Mouse (Mus musculus): ENCODE results near the gene Tacc2. TPM values are rescaled to one million over a fixed set of nuclear protein-coding genes. Genes with fewer than 3 reads are reported as not detected.

The Tacc2 gene
- total and polyA plus RNA-seq, 2 experiments, result 10.0 to 14.3 TPM

DNA sequence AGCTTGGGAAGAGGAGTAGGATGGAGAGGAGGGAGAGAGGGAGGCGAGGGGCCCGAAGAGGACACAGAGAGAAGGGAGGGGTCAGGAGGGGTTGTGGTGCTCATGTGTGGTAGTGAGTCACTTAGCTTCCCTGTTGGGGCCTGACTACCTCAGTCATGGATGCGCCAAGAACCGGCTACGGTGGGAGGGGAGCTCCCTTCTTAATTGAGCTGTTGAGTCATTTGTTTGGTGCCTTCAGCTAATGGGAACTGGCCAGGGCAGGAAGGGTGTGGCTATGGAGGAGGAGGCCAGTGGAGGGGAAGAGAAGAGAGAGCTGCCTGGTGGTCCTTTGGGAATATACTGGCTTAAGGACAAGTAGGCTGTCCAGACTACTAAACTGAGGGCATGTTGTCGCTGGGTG is 94.1 kb downstream of the Tacc2 start:
- H3K4me3 ChIP-seq (ENCODE audit: insufficient read depth, low read depth, low read length), result no peak overlapping the region
- peaks cover 17% of the 10 kb centered on the region for H3K4me1 ChIP-seq (ENCODE audit: control insufficient read depth, insufficient read depth, low read length)
- H3K27ac ChIP-seq (replicated peaks; ENCODE audit: insufficient read depth, low read depth, low read length), result no peak overlapping the region
- H3K9ac ChIP-seq (ENCODE audit: low read depth, low read length), result no peak overlapping the region
- peaks cover 4% of the 10 kb centered on the region; the same call in 1 of the 2 replicates for H3K36me3 ChIP-seq (ENCODE audit: control insufficient read depth, insufficient read depth, low read length)
- TF ChIP-seq POLR2A (IDR thresholded peaks at IDR 0.05; ENCODE audit: extremely low read depth, insufficient read depth, low read length), result no peak
- no peak for TF ChIP-seq CTCF (IDR thresholded peaks at IDR 0.05; ENCODE audit: low read depth, low read length)
- 87% methylated on average over 6 of the region's 6 CpGs for WGBS
- H3K27me3 ChIP-seq (ENCODE audit: control insufficient read depth, insufficient read depth, low read length), result no peaks in the 10 kb centered on the region
- H3K79me2 ChIP-seq (ENCODE audit: control insufficient read depth, insufficient read depth, low read length), result peaks cover 5% of the 10 kb centered on the region; the same call in 1 of the 2 replicates
- no peak for DNase-seq (ENCODE audit: extremely low read depth, low read depth, low spot score)

DNA sequence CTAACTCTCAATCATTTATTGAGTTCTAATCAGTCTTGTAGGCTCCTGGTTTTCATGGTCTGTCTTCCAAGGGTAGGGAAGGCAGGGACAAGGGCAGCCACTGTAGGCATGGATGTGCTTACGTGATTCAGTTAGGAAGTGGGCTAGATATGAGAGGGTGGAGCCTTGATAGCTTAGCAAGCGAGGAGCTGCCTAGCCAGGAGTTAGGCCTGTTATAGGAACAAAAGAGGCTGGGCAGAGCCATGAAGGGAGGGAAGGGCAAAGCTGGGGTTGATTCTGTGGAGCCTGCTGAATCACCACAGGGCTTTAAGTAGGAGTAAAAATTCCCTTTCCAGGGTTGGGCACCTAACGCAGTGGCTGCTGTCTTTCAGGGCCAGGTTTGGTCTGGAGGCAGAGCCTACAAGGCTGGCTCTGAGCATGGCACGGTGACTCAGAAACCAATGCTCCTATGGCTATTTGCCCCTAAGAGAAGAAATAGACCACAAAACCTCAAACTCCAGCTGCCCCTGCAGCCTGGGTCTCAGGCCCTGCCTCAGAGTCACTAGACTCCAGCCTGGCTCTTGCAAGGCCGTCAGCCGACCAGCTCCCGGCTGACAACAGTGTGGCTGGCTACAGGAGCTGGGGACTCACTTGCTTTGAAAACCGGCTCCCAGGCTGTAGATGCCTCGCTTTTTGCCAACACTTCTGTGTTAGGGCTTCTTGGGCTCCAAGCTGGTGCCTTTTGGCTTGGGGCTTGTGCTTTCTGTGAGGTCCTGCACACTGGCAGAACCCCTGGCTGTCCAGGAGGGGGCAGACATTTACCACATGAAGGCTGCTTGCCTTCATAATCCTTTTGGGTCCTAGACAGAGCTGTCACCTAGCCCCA is 96.2 kb downstream of the Tacc2 start:
- Histone ChIP-seq H3K79me2 (ENCODE audit: control insufficient read depth, insufficient read depth, low read length) (peaks cover 5% of the 10 kb centered on the region; the same call in 1 of the 2 replicates), H3K4me1 (ENCODE audit: control insufficient read depth, insufficient read depth, low read length) (peaks cover 17% of the 10 kb centered on the region), H3K36me3 (ENCODE audit: control insufficient read depth, insufficient read depth, low read length) (peaks cover 4% of the 10 kb centered on the region; the same call in 1 of the 2 replicates), H3K27ac (replicated peaks; ENCODE audit: insufficient read depth, low read depth, low read length) (no peak overlapping the region), H3K4me3 (ENCODE audit: insufficient read depth, low read depth, low read length) (no peak overlapping the region), H3K9ac (ENCODE audit: low read depth, low read length) (no peak overlapping the region), H3K27me3 (ENCODE audit: control insufficient read depth, insufficient read depth, low read length) (no peaks in the 10 kb centered on the region)
- WGBS, result 81% methylated on average over 9 of the region's 9 CpGs
- TF ChIP-seq POLR2A (IDR thresholded peaks at IDR 0.05; ENCODE audit: extremely low read depth, insufficient read depth, low read length), result no peak
- TF ChIP-seq CTCF (IDR thresholded peaks at IDR 0.05; ENCODE audit: low read depth, low read length), result peak; percentile 86
- no peak for DNase-seq (ENCODE audit: extremely low read depth, low read depth, low spot score)

DNA sequence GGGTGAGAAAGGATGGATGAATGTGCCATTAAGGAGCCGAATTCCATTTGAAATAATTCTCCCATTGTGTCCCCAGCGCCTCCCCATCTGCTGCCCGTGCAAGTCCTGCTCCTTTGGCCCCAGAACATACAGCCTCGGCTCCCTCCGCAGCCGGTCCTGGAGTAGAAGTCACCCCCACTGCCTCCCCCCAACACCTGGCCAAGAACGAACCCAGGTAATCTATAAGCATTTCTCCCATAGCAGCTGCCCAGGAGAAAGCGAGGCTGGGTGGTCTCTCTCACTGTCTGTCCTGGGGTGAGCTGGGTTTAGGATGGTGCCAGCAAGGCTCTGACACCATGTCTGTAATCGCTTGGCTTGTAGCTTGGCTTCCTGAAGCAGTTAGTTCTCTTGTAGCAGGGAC is 97.3 kb downstream of the Tacc2 start:
- Histone ChIP-seq H3K27me3 (ENCODE audit: control insufficient read depth, insufficient read depth, low read length) (no peaks in the 10 kb centered on the region), H3K27ac (replicated peaks; ENCODE audit: insufficient read depth, low read depth, low read length) (no peak overlapping the region), H3K4me3 (ENCODE audit: insufficient read depth, low read depth, low read length) (no peak overlapping the region), H3K79me2 (ENCODE audit: control insufficient read depth, insufficient read depth, low read length) (peaks cover 5% of the 10 kb centered on the region; the same call in 1 of the 2 replicates), H3K4me1 (ENCODE audit: control insufficient read depth, insufficient read depth, low read length) (peaks cover 7% of the 10 kb centered on the region), H3K9ac (ENCODE audit: low read depth, low read length) (no peak overlapping the region), H3K36me3 (ENCODE audit: control insufficient read depth, insufficient read depth, low read length) (peaks cover 4% of the 10 kb centered on the region; the same call in 1 of the 2 replicates)
- WGBS, result 93% methylated on average over 9 of the region's 9 CpGs
- TF ChIP-seq CTCF (IDR thresholded peaks at IDR 0.05; ENCODE audit: low read depth, low read length) (no peak), POLR2A (IDR thresholded peaks at IDR 0.05; ENCODE audit: extremely low read depth, insufficient read depth, low read length) (no peak)
- DNase-seq (ENCODE audit: extremely low read depth, low read depth, low spot score), result no peak

DNA sequence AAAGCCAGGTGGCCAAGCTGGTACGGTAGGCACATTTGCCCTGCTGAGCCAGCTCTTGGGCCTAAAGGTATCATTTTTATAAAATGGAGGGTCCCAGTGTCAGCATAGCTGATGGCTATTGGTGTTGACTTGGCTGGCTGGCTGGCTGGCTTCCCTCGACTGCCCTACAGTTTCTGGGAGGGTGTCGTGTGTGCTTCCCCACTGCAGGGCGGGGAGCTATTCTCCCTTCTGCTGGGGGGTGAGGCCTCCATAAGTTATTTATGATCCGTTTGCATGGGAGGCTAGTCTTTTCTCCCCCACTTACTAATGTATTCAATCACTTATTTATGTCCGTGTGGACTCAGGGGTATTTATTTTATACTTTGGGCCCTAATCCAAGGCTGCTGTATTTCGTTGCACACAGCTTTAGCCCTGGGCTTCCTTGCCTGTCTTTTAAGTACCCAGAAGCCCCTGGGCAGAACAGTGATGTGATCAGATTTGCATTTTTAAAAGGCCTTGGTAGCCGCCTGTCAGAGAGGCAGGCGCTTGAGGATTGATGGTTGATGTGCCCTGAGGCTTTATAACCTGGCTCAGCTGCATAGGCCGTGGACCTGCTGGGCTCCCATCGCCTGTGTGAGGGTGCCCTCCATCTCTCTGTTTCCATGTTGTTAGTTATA is 99.8 kb downstream of the Tacc2 start:
- Histone ChIP-seq H3K4me1 (ENCODE audit: control insufficient read depth, insufficient read depth, low read length) (no peaks in the 10 kb centered on the region), H3K4me3 (ENCODE audit: insufficient read depth, low read depth, low read length) (no peak overlapping the region), H3K9ac (ENCODE audit: low read depth, low read length) (no peak overlapping the region), H3K36me3 (ENCODE audit: control insufficient read depth, insufficient read depth, low read length) (peaks cover 4% of the 10 kb centered on the region; the same call in 1 of the 2 replicates), H3K27me3 (ENCODE audit: control insufficient read depth, insufficient read depth, low read length) (no peaks in the 10 kb centered on the region), H3K79me2 (ENCODE audit: control insufficient read depth, insufficient read depth, low read length) (peaks cover 5% of the 10 kb centered on the region; the same call in 1 of the 2 replicates), H3K27ac (replicated peaks; ENCODE audit: insufficient read depth, low read depth, low read length) (no peak overlapping the region)
- TF ChIP-seq CTCF (IDR thresholded peaks at IDR 0.05; ENCODE audit: low read depth, low read length) (no peak), POLR2A (IDR thresholded peaks at IDR 0.05; ENCODE audit: extremely low read depth, insufficient read depth, low read length) (no peak)
- WGBS, result 93% methylated on average over 11 of the region's 11 CpGs
- DNase-seq (ENCODE audit: extremely low read depth, low read depth, low spot score), result no peak

DNA sequence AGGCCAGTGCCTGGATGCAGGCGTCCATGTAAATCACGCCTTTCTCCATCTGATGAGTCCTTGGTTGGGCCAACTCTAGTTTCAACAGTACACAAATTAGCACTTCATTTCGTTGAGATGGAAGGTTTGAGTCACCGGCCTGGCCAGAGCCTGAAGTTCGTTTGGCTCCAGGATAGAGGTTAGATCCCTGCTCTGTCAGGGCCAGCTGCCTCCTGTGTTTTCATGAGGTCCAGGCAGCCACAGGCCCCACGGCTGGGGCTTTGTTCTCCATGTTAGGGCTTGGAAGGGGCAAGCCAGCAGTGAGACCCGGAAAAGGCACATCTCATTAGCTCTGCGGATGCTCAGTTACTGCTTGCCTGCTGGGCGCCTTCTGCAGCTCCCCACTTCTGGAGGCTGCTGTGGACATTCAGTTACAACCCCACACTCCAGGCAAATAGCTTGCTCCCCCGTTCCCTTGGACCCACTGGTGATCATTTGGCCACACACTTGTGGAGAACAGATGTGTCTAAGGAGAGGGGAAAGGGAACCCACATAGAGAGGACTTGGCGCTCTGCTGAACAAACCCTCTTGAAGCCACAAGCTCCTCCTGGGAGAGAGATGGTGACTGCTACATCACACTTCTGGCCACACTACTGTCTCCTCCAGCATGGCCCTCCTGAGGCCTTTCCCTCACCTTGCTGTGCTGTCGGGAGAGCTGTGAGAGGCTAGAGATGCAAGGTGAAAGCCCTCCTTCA is 100.5 kb downstream of the Tacc2 start:
- H3K27ac ChIP-seq (replicated peaks; ENCODE audit: insufficient read depth, low read depth, low read length), result no peak overlapping the region
- 92% methylated on average over 12 of the region's 12 CpGs for WGBS

More for the DNA sequence above, 100.5 kb downstream of the Tacc2 start:
- peaks cover 4% of the 10 kb centered on the region; the same call in 1 of the 2 replicates for H3K36me3 ChIP-seq (ENCODE audit: control insufficient read depth, insufficient read depth, low read length)
- no peaks in the 10 kb centered on the region for H3K27me3 ChIP-seq (ENCODE audit: control insufficient read depth, insufficient read depth, low read length)
- H3K4me1 ChIP-seq (ENCODE audit: control insufficient read depth, insufficient read depth, low read length), result no peaks in the 10 kb centered on the region
- TF ChIP-seq POLR2A (IDR thresholded peaks at IDR 0.05; ENCODE audit: extremely low read depth, insufficient read depth, low read length) (no peak), CTCF (IDR thresholded peaks at IDR 0.05; ENCODE audit: low read depth, low read length) (no peak)
- no peak overlapping the region for H3K4me3 ChIP-seq (ENCODE audit: insufficient read depth, low read depth, low read length)
- no peak for DNase-seq (ENCODE audit: extremely low read depth, low read depth, low spot score)
- H3K79me2 ChIP-seq (ENCODE audit: control insufficient read depth, insufficient read depth, low read length), result peaks cover 5% of the 10 kb centered on the region; the same call in 1 of the 2 replicates
- no peak overlapping the region for H3K9ac ChIP-seq (ENCODE audit: low read depth, low read length)

All from liver, adult 2 months (tissue).